Mouse (Mus musculus) layer of hippocampus, adult 2 months (tissue): ENCODE measurements at regions not wholly inside any gene's neighbourhood (a gene's known extent, or its start where the extent isn't known, plus 50 kb on each side); places are given as distances from the start of the nearest gene placed in this dataset.

Experiments used
- DNase-seq, 2 experiments: peaks; one replicate each; pipeline ENCODE4 v3.0.0; 2022; ENCODE audit warnings: low spot score in 2 of 2
- H3K27ac ChIP-seq: fragments of 200-600 bp; 2 replicates; pipeline ENCODE4 v1.8.1; 2022
- H3K4me3 ChIP-seq: fragments of 200-600 bp; 2 replicates; pipeline ENCODE4 v1.8.1; 2022; ENCODE audit warnings: mild to moderate bottlenecking
- CTCF ChIP-seq: fragments of 200-600 bp; conservative IDR thresholded peaks from 2 replicates; pipeline ENCODE4 v1.8.1; 2022; ENCODE audit warnings: antibody characterized with exemption, mild to moderate bottlenecking, moderate library complexity

DNA sequence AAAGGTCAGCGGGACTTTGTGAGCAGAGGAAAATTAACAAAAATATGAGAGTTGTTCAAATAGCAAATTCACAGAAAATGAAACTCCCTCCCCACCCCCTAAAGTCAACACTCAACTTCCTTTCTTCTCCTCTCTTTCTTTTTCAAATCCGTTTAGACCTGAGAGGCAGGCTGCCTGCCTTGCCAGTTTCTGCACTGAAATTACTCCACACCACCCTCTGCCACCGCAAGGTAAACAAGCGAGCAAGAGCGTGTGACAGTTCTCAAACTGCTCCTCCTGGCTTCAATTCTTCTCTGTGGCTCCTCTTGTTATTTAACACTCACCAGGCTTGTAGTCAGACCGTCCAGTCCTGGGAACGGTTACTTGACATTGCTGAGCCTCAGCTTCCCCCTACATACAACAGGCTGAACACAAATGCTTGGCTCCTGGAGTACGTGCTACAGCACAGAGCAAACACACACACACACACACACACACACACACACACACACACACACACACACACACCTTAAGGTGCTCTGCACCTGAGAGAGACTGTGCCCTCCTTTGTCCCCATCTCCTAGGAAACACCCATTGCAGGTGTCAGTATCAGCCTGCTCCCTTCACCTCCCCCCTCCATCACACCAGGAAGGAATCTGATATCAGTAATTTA is 167.1 kb downstream of the Gm4791 start:
- H3K4me3 ChIP-seq = no peak overlapping the region
- TF ChIP-seq CTCF = no peak
- H3K27ac ChIP-seq = no peak overlapping the region
- DNase-seq = no peak

DNA sequence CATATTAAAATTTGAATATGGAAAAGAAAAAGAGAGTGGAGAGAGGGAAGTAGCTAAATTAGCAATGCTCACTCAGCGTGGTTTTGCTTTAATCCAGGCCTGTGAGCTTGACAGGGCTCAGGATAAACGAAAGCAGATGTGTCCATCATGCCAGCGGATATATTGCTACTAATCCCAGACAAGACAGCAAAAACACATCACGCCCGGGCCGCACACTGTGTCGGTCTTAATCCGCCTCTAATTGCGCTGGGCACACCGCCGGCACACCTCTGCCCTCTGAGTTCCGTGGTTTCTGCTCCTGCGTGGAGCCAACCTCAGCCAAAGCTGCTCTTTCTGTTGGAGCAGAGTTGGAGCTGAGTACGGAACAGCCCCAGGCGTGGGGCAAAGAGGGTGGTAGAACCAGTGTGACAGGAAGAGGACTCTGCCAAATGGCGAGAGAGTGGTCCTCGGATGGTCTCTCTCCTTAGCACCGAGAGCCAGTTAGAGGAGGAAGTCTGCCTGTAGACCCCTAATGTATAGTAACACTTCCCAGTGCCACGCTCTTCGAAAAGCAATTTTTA is 169.2 kb downstream of the Gm4791 start:
- TF ChIP-seq CTCF = no peak
- Histone ChIP-seq H3K4me3 (no peak overlapping the region), H3K27ac (no peak overlapping the region)
- DNase-seq = no peak

DNA sequence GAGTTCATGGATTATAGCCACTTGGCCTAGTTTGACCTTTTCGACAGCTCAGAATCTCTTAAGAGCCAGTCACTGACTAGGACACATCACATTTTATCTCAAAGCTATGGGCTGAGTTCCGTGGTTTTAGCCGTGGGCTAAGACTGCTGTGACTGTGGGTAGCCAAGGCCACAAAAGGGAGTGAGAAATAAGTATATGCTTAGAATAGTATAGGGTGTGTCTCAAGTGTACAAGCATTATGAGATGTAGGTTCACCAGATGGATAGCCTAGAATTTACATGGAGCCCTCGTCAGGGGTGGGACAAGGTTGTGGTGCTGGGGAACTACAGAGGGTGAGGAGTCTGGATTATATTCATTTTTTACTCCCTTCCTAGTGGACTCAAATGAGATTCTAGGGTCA is 177.5 kb downstream of the Gm4791 start:
- Histone ChIP-seq H3K27ac (0 out of 2 replicates have a peak overlapping the region, but pooled peaks have one; percentile 5), H3K4me3 (no peak overlapping the region)
- TF ChIP-seq CTCF = no peak
- DNase-seq = no peak

DNA sequence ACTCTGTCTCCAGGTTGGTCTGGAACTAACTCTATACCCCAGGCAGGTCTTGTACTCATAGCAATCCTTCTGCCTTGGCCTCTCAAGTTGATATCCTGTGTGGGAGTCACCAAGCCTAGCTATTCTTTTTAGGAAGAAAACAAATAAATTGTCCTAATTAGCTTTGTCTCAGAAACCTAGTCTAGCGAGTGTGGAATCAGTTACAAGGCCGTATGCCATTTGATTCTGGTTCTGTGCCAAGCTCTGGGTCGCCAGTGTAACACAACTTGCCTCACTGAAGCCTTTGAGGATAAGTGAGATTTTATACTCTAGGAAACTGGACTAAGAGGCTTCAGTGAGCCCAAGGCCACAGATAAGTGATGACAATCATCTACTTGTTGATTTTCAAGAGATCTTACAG is 219.6 kb downstream of the Gm4791 start:
- DNase-seq = no peak
- no peak for TF ChIP-seq CTCF
- Histone ChIP-seq H3K27ac (no peak overlapping the region), H3K4me3 (no peak overlapping the region)

DNA sequence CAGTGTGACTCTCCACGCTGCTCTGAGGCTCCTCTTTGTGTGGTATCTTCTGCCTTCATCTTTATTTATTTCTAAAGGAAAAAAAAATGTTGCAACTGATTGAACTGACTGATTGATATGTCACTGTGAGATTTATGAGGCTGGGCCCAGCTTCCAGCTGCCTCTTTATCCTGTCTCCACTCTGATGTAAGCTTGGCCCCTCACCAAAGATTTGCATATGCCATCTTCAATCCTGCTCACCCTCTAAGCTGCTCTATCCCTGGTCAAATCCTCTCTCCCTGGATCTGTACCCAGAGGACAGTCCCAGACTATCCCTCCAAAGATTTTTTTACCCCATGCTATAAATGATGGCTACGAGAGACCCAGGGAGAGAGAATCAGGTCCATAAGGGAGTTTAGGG is 225.0 kb downstream of the Gm4791 start:
- TF ChIP-seq CTCF = no peak
- DNase-seq = no peak
- no peak overlapping the region for H3K27ac ChIP-seq
- H3K4me3 ChIP-seq = no peak overlapping the region

DNA sequence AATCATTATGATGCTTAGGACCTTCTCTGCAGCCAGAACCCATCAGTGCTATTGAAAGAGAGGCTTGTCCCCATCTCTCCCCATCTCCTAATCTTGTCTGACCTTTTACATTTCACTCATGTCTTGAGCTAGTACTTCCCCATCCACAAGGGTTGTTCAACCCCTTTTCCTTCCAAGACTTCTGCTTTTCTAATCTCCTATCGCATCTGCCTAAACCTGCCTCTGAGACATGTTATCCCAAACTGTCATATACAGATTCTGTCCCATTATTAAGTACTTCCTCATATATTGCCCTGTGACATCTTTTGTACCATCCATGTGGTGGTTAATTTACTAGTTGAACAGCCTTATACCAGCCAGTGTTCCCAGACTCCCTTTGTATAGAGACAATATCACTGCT is 225.7 kb downstream of the Gm4791 start:
- no peak for TF ChIP-seq CTCF
- no peak overlapping the region for H3K27ac ChIP-seq
- no peak for DNase-seq
- H3K4me3 ChIP-seq = no peak overlapping the region

DNA sequence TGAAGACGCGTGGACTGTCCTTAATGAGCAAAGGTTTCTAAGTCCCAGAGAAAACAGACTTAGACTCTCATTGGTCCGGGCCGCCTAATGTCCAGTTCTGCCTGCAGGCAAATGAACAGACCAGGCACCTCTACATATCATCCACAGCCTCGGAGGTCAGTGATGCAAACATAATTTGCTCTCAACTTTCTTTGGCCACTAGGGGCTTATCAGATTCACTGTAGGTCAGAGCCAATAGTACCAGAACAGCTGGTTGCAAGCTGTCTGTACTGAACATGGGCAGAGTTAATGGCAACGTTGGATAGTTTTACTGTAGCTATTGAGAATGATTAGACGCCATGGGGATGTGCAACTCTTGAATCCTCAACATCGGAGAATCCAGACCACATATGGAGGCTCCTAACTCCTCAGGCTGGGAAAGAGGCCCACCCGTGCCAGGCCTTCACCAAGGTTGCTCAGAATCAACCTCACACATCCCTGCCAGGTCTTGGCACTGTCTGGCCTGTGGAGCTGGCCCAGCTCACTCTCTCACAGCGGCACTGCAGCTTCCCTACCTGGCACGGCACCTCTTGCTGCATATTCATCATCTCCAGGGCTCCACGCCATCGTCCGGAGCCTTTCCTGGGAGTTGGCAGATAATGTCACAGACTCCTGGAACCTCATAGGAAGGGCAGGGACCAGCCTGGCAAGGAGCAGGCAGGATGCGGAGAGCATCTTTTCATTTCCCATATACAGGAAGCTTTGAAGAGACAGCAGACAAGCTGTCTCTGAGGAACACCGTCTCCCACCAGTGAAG is 228.1 kb downstream of the Gm4791 start:
- TF ChIP-seq CTCF = peak; percentile 56
- H3K4me3 ChIP-seq = peak overlapping the region; percentile 8; the same call in 1 of the 2 replicates
- DNase-seq = peak in 1 of 2 experiments; percentile 13
- peak overlapping the region; percentile 6; the same call in 1 of the 2 replicates for H3K27ac ChIP-seq

DNA sequence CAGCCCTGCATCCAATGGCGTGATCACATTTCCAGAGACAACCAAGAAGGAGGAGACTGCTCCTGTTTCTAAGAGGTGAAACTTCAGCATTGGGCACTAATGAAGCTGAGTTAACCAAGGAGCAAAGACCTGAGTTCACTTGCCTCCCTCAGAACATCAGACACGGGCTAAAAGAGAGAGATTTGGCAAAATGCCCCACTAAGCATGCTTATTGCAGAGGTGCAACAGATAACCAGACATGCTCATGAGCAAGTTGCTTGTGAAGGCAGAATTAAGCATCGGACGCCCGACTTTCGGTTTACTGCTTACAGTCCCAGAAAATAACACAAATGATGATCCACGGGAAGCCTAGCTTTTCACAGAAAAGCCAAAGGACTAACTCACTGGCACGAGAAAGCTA is 228.8 kb downstream of the Gm4791 start:
- H3K4me3 ChIP-seq = peak overlapping the region; percentile 8; the same call in 1 of the 2 replicates
- no peak overlapping the region; the same call in 1 of the 2 replicates for H3K27ac ChIP-seq
- no peak for DNase-seq
- TF ChIP-seq CTCF = no peak

DNA sequence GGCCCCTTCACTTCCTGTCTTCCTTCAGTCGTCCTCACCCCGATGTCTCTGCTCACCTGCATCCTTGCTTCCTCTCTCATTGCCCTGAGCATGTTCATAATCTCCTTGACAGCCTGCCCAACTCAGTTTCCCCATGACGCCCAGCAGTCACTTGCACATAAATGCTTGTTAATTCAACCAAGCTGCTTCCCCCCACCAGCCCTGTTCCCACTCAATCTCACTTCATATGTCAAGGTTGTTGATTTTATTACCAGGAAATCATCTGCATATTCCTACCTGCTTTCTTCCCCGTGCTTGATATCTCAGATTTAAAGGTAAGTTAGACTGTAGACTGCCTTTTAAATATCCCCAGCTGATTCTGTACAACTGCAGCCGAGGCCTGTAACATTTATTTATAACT is 230.2 kb downstream of the Gm4791 start:
- no peak overlapping the region for H3K4me3 ChIP-seq
- H3K27ac ChIP-seq = no peak overlapping the region
- DNase-seq = no peak
- no peak for TF ChIP-seq CTCF

DNA sequence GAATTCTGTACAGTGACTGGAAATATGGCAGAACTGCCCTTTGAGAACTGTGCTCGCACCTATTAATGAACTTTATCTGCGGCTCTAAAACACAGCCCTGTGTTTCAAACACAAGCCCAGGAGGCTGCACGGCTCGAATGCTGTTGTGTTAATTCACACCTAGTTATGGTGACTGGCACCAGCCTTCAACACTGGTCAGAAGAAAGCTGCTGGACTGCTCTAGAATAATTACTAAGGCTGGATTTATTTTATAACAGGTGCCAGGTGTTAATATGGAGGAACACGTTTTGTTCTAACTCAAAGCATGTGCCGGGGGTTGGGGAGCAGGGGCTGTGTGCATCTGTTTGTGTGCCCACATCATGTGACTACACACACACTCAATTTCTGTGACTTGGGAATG is 230.8 kb downstream of the Gm4791 start:
- no peak for TF ChIP-seq CTCF
- Histone ChIP-seq H3K27ac (no peak overlapping the region), H3K4me3 (no peak overlapping the region)
- no peak for DNase-seq

DNA sequence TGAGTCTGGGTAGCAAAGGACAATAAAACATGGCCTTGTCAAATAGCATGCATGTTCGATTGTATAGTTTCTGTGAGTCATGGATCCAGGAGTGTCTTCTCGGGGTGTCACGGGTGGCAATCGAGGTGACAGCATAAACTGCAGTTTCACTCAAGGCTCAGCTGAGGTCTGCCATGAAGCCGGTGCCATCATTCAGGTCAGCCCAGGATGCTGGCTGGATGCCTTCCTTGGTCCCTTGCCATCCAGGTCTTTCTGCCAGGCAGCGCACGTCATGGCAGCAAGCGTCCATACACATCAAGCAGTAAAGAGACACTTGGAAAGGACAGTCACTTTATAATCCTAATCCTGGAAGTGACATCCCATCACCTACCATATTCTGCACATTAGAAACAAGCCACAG is 242.4 kb downstream of the Gm4791 start:
- DNase-seq = no peak
- no peak overlapping the region for H3K27ac ChIP-seq
- no peak overlapping the region for H3K4me3 ChIP-seq
- no peak for TF ChIP-seq CTCF

DNA sequence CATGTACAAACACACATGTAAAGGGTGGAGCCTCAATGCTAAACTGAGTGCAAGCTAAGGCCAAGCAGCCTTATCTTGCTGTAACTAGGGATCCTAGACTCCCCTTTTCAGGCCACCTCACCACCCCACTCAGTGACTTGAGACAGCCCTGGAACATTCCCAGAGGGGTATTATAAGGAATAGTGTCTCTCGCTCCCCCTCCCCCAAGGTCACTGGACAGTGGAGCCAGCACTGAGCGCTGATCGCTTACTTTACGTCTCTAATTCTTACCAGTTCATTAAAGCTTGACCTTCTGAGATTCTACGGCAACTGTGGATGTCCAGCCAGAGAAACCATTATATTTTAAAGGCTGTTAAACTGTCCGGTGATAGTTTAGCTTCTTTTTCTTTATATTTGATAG is 243.5 kb downstream of the Gm4791 start:
- H3K4me3 ChIP-seq = no peak overlapping the region
- H3K27ac ChIP-seq = no peak overlapping the region
- no peak for DNase-seq
- no peak for TF ChIP-seq CTCF

DNA sequence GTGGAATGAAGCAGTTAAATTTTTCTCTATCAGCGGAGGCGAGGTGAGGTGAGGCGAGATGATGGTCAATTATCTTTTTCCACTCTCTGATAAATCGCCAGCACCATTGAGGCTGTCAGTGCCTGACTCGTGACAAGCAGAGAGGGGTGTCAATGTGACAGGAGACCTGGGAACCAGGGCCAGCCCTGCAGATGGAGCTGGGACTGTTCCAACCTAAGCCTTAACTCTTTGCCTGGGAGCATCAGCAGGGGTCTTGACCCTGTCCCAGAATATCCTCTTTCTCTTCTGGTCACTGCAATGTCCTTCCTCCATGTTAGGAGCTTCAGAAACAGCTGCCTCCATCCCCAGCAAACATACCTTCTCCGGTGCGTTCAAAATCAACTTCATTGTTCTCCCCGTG is 244.0 kb downstream of the Gm4791 start:
- Histone ChIP-seq H3K27ac (no peak overlapping the region), H3K4me3 (no peak overlapping the region)
- DNase-seq = no peak
- TF ChIP-seq CTCF = no peak

DNA sequence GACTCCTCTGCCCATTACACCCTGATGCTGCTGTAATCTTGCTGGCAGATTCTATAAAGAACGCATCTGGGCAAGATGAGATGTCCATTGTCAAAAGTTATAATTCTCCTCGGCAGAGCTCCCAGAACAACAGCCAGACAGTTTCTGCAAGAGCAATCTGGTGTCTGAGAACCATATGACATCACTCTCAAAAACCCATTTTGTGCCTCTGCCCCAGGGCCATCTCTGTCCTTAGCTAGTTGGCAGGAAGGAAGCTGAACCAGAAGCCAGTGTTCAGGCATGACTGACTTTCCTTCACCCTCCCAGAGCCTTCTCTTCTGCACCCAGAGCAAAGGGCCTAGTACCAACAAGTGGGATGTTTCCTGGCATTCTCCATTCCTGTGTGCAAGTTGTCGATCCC is 250.5 kb downstream of the Gm4791 start:
- Histone ChIP-seq H3K27ac (no peak overlapping the region), H3K4me3 (no peak overlapping the region)
- TF ChIP-seq CTCF = no peak
- peak in 1 of 2 experiments; percentile 23 for DNase-seq
